Mouse (Mus musculus): ENCODE measurements around the gene Ccdc7a.

Ccdc7a gene

GRCm38 (mm10) chr8:128686429-128686990, 378.8 kb downstream of the Ccdc7a start:
- DNase-seq (ENCODE audit: low read depth, low spot score): no peak

- DNase-seq (ENCODE audit: low read depth, low spot score): peak; percentile 79
These were observed 379.5 kb downstream of the Ccdc7a start, which contains the start of gene Itgb1 for GRCm38 (mm10) chr8:128685507-128686428. TSS of gene Itgb1 (plus strand) at chr8:128685654.

- peak; percentile 49 for DNase-seq (ENCODE audit: low read depth, low spot score)
These were observed 380.5 kb downstream of the Ccdc7a start for GRCm38 (mm10) chr8:128684609-128685506.

All from CD4-positive, CD25-positive, alpha-beta regulatory T cell, adult 2 months (primary cell).